In the genomic region with DNA sequence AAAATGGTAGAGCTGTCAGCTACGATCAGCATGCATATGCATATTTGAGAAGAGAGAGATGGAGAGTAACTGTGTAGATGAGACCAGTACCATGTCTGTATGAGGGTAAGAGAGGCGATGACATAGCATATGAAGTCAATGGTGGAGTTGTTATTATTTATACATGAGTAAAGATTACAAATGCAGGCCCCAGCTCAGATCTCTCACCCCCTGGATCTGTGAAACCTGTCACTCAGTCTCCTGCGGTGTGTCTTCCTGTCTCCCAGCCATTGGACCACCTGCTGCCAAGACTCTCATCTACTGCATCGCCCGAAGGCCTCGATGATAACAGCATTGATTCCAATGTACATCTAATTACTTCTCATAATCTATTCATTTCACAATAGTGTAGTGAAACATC, we compare ENCODE assay signal across 21 mouse cellular contexts.
A peak's percentile ranks its signal among the peaks of the same experiment; 100 is the strongest.
DNase-seq lines count a peak whose midpoint lies in the region; ATAC-seq and TF ChIP-seq lines count a peak whose summit lies in the region.
"Had no signal": no experiment of that assay in that cellular context is flagged by ENCODE, and none has a peak within 500 bp of the region (broad histone marks: within the 10 kb centered on the region; RNA-seq: fewer than 3 reads in every experiment).

No protein-coding gene starts in this region.

- no peaks in the 10 kb centered on the region for H3K36me3 ChIP-seq in midbrain, embryonic 16.5 days (ENCODE audit: control insufficient read depth, insufficient read depth, low read length)
- H3K36me3 ChIP-seq: embryonic facial prominence, embryonic 10.5 days; forebrain, embryonic 15.5 days had no signal

- peak; percentile 82 for ATAC-seq in midbrain, embryonic 16.5 days
- ATAC-seq: activated CD4-positive, CD25-positive, alpha-beta regulatory T cell, adult 4 months; forebrain, embryonic 15.5 days; liver, postnatal 0 days had no signal

- peaks cover 7% of the 10 kb centered on the region; the same call in 1 of the 2 replicates for H3K4me1 ChIP-seq in midbrain, embryonic 16.5 days (ENCODE audit: control insufficient read depth, insufficient read depth, low read length)
- H3K4me1 ChIP-seq: embryonic facial prominence, embryonic 10.5 days; forebrain, embryonic 15.5 days had no signal

- H3K9me3 ChIP-seq in midbrain, embryonic 16.5 days (replicated peaks; ENCODE audit: control insufficient read depth, low read length, poor library complexity, severe bottlenecking): no peaks in the 10 kb centered on the region
- H3K9me3 ChIP-seq: embryonic facial prominence, embryonic 10.5 days; forebrain, embryonic 15.5 days had no signal

- 55% methylated on average over 6 of the region's 6 CpGs for WGBS in midbrain, embryonic 16.5 days

- DNase-seq in left cerebral cortex, postnatal 4 days: peak; percentile 28
- DNase-seq in left cerebral cortex, adult 2 months (ENCODE audit: extremely low spot score in 1 of 2, low spot score in 2 of 2): no peak
- DNase-seq in cerebellum, adult 11-12 months: peak; percentile 41
- peak; percentile 48 to 57 for DNase-seq in cerebellum, postnatal 25 days
- no peak for DNase-seq in ovary, postnatal 36 days (ENCODE audit: low spot score)
- DNase-seq in T-cell, adult 2 months (ENCODE audit: low spot score): no peak
- no peak for DNase-seq in left cerebral cortex, adult 9 months (ENCODE audit: low spot score in 2 of 2)
- DNase-seq: adrenal gland, postnatal 36 days; B cell, adult 2 months; gastrocnemius, adult 2 months; heart, adult 18-20 months; kidney, adult 8-10 months; kidney, postnatal 36 days; liver; liver, postnatal 0 days; right cerebral cortex, postnatal 4 days; thymus, postnatal 36 days had no signal

- no peak overlapping the region for H3K9ac ChIP-seq in midbrain, embryonic 16.5 days (ENCODE audit: low read depth, low read length)
- H3K9ac ChIP-seq: forebrain, embryonic 15.5 days; liver, postnatal 0 days had no signal

- H3K4me3 ChIP-seq in left cerebral cortex, adult 2 months: no peak overlapping the region
- no peak overlapping the region for H3K4me3 ChIP-seq in midbrain, embryonic 16.5 days (ENCODE audit: low read depth, low read length)
- H3K4me3 ChIP-seq: embryonic facial prominence, embryonic 10.5 days; forebrain, embryonic 15.5 days; gastrocnemius, adult 2 months had no signal

- TF ChIP-seq CTCF in left cerebral cortex, adult 2 months (IDR thresholded peaks at IDR 0.05): no peak

- H3K4me2 ChIP-seq in midbrain, embryonic 16.5 days (ENCODE audit: low read length): no peak overlapping the region
- H3K4me2 ChIP-seq: forebrain, embryonic 15.5 days had no signal

- no peaks in the 10 kb centered on the region for H3K27me3 ChIP-seq in midbrain, embryonic 16.5 days (ENCODE audit: control insufficient read depth, insufficient read depth, low read depth, low read length)

- intact Hi-C loops in left cerebral cortex, postnatal 4 days (cut with DNase I): no loop called here
- intact Hi-C loops in left cerebral cortex, adult 2 months (cut with DNase I): no loop called here

- H3K27ac ChIP-seq in left cerebral cortex, adult 2 months: no peak overlapping the region
- no peak overlapping the region for H3K27ac ChIP-seq in midbrain, embryonic 16.5 days (ENCODE audit: low read length)
- H3K27ac ChIP-seq: embryonic facial prominence, embryonic 10.5 days; forebrain, embryonic 15.5 days; gastrocnemius, adult 2 months had no signal

Comparison
In these comparisons a context has a peak if more than half of its experiments do, and no peak if none do; other contexts are left out.
1. DNase-seq: peak in left cerebral cortex, postnatal 4 days (single experiment), cerebellum, adult 11-12 months (single experiment) and cerebellum, postnatal 25 days (2 of 2); none in left cerebral cortex, adult 2 months (0 of 2), ovary, postnatal 36 days (single experiment), T-cell, adult 2 months (single experiment) and left cerebral cortex, adult 9 months (0 of 2).